Mouse (Mus musculus): Measurements from ENCODE around the gene Slc50a1.

- TF ChIP-seq CTCF (IDR thresholded peaks at IDR 0.05; ENCODE audit: low read depth) (no peak), EP300 (IDR thresholded peaks at IDR 0.05; ENCODE audit: low read depth) (no peak)
Measured at GRCm38 (mm10) chr3:89225918-89226317, 44.5 kb downstream of the Slc50a1 start.
